Mouse (Mus musculus) spleen, postnatal 4 days (tissue): ENCODE measurements around the gene Grid2.

Source experiments
- DNase-seq, 2 experiments: peaks; one replicate each; pipeline ENCODE4 v3.0.0; 2022; ENCODE audit warnings: low spot score in 2 of 2

The Grid2 gene

DNA sequence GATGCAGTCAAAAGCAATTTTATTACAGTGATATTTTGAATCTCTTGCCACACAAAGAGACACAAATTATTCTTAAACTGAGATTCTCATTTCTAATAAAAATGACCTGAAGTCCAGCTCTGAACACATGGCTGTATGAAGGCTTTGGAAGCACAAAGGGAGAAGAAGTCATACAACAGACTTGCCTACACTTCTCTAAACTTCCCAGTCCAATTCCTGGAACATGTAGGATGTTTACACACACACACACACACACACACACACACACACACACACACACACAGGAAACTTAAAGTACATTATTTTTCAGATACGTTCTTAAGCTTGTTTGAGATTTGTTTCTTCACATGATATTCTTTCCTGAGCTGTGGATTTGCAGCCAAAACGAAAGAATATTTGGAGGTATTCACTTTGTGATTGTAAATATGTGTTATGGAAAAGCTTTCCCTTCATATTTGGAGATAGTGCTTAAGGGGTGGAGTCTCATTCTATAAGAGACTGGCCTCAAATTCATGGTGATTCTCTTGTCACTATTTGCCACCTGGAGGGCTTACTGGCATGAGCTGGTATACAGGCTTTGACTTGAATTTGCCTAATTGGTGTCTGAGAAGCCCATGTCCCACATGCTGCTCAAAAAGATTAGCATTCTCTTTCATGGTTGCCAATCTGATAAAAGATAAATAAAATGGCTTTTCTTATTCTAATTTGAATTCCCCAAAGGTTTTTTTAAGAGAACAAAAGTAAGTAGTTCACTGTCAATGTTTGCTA is 1049.2 kb downstream of the Grid2 start:
- no peak for DNase-seq

DNA sequence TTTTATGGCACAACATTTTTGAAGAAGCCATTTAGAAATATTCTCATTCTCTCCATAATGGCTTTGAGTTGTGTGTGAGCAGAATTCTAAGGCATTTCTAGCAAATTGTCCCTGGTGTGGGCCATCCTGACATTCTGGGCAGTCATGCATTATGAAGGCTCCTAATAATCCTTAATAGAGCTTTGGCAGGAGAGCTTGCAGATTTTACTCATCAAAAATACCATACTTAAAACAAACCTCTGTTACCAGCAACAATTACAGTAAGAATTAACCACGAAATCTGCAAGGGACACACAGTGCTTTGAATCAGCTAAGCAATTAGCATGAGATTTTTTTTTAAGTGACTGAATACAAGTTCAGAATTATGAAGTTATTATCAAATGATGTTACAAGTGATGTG is 1053.0 kb downstream of the Grid2 start:
- DNase-seq, result no peak

DNA sequence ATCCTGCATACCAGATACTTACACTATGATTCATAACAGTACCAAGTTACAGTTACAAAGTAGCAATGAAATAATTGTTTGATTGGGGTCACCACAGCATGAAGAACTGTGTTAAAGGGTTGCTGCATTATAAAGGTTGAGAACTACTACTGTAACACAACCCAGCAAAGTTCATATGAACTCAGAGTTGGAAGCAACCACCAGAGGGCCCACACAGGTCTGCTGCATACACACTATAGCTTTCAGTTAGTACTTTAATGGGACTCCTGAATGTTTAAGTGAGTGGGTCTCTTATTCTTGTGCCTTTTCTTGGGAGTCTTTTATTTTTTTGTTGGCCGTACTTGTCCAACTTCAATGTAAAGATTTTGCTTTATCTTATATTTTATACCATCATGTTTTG is 1057.5 kb downstream of the Grid2 start:
- DNase-seq, result no peak

DNA sequence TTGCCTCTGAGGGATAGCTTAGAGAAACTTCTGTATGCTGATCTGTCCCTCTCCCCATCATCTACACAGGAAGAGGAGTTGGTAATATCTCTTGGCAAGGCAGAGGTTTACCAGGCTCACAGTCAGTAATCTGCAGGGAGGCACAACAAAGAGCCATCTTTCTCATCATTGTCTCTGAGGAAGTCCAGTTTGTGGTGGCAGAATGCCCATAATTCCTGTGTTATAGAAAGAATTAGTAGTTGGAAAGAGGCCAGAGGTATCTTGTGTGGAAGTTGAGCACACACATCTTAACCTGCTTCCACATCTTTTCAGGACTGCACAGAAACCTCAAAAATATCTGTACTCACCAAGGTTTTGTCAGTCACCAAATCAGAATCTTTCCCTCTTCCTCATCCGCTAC is 1071.3 kb downstream of the Grid2 start:
- DNase-seq, result no peak

DNA sequence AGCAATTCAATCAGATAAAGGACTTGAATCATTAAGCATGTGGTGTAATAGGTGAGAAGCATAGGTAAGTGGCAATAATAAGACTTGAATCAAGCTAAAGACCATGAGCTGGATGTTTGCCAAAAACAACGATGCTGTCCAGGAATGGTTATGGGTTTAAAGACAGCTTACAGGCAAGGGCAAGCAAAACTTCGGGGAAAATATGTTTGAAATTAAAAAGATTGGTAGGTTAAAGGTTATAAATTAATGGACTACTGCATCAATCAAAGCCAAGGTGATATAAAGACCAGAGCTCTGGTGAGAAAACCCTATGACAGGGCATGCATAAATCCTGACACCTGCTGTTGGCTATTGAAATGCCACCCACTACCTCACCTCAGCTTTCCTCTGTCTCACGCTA is 1072.2 kb downstream of the Grid2 start:
- DNase-seq, result no peak

DNA sequence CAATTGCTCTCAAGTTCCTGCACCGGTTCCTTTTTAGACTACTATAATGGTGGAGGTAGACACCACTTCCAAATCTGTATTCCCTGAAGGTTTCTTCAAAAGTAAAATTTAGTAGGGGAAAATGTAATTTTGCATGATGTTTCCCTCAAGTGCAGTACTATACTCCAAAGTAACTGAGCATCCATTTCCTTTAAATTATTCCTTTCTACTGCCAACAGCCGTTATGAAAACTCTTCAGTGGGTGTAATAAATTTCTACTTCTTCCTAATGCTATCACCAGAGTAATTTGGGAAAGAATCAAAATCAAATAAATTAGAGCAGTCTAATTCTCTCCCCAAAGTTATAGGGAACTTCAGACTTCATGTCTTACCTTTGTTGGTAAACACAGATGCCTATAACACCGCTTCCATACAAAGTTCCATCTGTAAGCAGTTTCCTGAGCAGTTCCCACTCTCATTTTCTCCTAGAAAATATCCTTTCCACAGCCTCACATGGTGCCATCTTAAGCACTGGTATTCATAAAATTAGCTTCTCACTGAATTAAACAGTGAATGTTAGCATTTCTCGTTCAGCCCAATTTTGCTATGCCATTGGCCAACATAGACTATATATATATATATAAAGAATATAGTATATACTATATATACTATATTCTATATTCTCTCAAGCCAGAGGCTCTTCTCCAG is 1142.9 kb downstream of the Grid2 start:
- DNase-seq, result no peak

DNA sequence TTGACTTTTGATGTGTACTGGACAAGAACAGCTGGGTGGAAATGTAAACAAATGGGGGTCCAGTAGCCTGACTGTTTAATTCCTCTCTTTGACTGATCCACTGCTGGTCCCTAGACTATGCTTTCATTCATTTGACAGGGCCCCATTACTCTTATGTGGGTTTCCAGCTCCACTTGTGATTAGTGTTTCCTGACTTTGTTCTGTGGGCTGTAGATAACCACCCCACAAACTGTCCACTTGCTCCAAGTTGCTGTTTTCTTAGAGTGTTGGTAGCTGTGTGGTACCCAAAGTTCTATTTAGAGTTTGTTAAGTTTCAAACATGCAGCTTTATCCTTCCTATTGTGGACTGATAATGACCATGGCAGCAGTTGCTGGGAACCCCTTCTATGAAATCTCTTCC is 1172.0 kb downstream of the Grid2 start:
- no peak for DNase-seq

DNA sequence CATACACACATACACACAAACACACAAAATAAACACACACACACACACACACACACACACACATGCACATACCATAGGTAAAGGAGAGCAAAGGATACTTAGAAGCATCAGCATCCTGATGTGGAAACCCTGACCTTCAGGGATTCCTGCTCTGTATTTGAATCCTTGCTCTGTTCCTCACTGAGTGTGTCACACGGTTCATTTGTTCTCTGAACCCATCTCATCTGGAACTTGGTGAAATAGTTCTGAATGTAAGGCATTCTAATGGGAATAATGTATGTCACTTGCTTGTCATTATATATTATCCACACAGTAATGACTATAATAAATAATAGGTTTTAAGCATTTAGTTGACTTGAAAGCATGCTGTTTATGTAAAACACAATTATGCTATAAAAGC is 1173.2 kb downstream of the Grid2 start:
- DNase-seq, result no peak

DNA sequence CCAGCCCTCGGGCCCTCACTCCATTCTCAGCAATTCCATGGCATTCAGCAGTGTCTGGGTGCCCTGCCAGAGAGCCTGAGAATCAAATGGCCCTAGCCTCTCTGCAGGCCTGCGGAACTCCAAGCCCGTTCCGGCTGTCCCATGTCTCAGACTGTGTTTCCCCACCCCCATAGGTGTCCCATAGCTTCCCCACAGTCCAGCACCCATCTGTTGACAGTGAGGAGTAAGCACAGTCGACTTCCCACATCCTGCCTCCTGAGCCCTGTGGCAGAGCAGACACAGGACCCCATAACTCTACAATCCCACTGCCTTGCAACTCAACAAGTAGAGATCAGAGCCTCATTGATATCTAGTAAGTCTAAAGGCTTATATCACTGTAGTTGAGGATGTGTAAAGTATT is 1192.5 kb downstream of the Grid2 start:
- no peak for DNase-seq

DNA sequence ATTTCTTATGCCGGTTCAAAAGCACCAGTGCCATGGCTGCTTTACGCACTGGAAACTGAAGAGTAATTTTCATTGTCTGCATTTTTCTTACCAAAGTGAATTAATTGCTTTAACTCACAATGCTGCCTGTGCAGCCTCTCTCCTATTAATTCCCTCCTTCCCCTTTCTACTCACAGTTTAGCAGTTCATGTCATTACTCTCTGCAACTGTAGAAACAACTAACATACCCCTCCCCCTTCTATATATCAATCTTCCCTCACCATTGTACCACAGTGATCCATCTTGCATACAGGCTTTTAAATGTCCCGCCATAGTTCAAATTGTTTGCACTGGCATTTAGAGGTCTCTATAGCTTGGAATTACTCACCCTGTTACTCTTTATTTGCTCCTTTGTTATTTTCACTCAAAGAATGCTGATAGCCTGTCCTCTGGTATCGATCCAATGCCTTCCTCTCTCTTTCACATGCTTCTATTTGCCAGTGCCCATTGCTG is 1193.2 kb downstream of the Grid2 start:
- DNase-seq, result no peak

DNA sequence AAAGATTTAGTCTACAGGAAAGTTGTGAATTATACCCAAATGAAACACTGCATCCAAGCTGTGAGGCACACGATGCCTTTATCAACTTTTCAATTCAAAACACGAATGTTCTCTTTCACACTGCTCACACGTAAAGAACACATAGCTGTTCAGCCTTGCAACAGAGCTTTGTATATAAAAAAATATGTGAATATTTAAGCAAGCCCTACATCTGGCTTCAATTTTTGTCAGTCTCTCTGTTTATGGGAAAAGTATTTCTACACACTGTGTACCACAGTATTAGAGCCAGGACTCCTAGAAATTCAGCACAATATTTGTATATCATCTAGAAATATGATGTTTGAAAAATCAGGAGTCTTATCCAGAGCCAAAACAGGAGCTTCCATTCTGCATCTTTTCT is 1195.1 kb downstream of the Grid2 start:
- DNase-seq, result no peak

DNA sequence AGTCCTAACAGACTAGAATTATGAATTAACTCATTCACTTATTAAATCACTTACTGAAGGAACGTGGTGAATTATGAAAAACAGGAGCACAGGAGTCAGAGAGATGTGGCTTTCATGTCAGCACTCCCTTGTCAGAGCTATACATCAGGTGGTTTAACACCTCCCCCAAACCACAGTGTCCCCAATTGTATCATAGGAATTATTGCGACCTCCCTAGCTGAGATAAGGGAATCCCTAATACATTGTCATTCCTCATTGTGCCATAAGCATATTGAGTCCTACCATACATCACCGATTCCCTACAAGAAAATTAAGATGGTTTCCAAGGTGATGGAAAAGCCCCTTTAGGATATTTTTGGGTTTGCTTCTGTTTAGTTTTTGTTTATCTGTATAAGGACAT is 1224.2 kb downstream of the Grid2 start:
- DNase-seq, result no peak

DNA sequence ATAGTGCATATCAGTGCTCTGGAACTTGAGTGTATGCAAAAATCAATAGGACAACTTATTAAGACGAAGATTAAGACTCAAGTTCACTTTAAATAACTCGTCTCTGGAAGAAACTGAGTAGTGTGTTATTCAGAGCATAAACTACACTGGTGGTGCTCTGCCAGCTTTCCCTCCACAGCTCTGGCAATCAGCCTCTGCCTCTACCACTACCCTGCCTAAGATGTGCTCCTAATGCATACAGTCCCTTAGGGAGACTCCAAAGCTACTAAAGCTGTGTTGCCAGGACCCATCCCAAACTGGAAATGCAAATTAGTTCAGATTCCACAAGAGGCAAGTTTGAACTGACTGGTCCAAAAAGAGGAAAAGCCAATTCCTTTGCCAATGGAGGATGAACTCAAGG is 1224.9 kb downstream of the Grid2 start:
- DNase-seq, result no peak

DNA sequence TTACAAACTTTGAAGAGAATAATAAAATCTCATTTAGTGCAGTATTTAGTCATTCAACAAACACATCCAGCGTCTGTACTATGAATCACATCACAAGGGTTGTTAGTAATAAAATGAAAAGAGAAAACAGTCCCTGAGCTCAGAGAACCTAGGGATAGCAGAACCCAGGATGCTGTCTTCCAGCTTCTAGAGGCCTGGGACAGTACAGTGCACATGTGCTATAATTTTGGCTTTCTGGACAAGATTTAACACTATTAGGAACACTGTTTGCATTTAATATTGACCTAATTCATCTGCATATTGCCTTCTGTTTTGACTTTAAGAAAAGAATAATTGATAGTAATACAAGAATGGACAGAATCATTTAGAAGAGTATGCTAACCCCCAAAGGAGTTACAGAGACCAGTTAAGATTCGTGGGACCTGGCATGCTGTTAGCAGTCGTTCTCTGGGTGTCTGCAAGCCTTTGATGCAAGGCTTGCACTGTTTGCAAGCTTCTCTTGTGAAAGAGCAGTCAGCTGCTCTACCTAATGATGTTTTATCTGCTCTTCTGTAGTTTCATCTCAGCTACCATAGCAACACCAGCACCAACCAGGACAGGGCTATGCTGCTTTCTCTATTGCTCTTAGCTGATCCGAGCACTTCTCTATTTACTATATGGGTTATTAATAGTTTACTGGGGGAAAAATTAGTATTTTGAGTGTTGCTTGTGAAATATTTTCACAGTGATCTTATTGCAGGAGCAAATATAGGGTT is 1234.8 kb downstream of the Grid2 start:
- DNase-seq, result no peak

DNA sequence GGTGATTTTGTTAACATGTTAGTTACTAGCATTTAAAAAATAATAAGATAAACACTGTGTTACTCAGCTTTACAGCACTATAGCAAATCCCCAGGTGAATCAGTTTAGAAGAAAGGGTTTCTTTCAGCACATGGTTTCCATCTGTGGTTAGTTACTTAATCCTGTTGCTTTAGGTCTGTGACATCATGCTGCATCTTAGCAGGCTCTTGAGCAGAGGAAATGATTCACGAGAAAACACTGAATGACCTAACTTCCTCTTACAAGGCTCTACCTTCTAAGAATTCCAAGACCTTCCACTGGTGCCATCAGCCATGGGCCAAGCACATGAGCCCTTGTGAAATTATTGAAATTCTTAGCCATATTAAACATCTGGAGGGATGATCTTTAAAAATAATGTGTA is 1248.7 kb downstream of the Grid2 start:
- DNase-seq, result no peak

DNA sequence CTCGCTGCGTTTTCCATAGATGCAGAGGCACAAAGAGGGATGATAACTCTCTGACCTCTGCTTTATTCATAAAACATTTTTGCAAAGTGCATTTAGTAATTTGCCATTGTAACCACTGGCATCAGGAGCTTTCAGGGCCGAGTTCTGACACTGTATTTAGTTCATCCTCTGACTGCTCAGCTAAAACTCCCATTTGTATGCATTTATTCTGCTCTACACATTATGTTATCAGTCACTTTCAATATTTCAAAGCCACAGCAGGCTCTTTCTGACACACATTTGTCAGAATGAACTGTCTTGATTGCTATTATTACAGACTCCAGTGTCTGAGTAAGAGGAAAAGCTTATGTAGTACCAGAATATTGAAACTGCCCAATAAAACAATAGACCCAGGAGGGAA is 1286.5 kb downstream of the Grid2 start:
- DNase-seq, result no peak

DNA sequence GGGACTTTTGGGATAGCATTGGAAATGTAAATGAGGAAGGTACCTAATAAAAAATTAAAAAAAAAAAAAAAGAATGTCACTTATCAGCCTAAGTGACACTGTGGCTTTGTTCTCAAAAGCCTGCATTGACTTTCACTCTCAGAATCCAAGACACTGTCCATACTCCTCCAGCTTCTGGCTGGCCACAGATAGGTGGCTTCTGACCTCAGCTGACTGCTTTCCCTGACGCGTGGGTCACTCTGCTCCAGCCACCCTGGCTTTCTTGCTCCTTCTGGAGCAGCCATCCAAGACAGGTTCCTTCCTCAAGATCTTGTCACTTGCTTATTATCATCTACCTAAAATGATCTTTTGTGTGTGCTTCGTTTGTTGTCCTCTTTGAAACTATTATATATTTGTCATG is 1298.0 kb downstream of the Grid2 start:
- DNase-seq, result no peak

DNA sequence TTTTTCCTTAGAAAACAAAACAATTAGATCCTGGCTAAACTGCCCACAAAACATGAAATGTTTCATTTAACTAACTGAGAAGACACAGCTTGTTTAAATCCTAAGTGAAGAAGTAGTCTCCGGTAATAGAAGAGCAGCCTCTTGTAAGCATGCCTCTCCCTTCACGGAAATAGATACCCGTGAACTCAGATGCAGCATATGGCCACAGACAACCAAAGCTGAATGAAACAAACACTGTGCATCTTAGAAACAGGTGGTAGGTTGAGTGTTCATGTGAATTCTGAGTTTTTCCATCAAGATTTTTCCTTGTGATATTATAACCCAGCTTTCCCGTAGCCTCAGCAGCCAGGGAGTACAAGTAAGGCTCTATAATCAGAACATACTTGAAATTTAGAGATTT is 1299.5 kb downstream of the Grid2 start:
- DNase-seq, result no peak

DNA sequence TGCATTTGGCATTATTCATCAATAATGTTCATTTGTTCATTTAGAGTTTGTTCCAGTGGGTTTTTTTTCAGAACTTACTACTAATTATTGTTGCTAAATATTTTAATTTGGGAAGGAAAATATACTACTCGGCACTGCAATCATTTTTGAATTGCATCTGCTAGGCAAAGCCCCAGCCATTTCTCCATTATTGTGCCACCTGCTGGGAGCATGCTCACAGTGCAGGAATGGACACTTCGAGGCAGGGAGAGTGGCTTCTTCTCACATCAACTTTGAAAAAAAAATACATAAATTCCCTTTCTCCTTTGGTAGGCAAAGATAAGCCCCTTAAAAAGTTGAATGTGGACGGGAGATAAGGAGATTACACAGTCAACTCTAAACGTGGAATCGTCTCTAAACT is 1312.9 kb downstream of the Grid2 start:
- DNase-seq, result no peak

DNA sequence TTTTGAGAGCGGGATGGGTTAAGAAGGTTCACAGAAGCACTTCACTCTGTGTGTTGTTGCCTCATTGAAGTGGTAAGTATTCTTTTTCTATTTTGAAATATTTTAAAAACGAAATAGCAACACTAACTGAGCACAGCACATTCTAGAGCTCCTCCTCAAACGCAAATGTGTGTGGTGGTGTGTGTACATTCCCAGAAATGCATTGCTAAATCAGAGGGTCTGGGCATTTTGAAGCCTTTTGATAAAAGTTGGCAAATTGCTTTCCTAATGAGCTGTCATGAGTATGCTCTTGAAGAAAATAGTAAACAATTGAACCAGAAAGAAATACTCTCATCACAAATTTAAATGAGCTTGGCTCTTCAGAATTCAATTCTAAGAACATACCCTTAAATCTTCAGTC is 1325.7 kb downstream of the Grid2 start:
- DNase-seq, result no peak

DNA sequence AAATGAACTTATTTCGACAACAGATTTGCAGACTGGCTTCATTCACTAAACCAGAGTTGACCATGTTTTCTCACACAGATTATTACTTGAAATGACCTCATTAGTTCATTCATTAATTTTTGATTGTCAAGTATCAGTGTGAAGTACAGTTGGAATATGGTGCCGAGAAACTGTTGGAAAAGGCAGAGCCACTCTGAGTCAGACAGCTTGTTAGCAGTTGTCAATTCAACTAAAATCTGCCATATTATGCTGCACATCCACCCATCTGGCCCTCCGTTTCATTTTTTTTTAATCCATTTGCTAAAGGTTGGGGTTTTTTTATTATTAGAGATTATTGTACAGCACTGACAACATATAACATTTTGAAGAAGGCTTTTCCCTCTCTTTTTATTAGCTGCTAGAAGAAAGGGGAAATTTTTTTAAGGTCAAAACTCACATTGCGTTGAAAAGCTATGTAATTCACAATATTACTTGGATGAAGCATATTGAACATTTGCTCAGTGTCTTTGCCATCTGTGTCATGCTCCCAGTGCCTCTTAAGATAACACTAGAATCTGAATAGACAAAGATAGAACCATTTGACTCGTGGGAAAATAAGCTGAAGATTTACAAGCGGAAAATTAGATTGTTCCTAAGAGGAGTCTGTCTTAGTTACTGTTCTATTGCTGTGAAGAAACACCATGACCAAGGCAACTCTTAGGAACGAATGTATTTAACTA is 1333.0 kb downstream of the Grid2 start:
- no peak for DNase-seq

DNA sequence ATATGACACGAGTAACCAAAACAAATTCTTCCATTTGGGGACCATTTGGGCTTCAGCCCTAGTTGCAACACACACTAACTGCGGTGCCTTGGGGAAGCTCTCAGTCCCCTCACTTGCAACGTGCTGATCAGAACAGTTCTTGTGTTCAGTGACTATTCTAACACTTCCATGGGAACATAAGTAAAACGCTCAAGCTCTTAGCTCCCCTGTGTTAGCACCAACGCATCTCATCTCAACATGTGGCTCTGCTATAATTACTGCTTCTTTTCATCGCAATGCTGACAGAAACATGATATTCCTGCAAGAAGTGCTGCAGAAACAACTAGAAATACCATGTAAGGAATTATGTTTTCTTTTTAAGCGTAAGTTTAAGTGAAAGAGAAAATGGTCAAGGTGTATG is 1340.6 kb downstream of the Grid2 start:
- no peak for DNase-seq
